Mouse (Mus musculus) spleen, adult 2 months (tissue): ENCODE results near the gene Gpc6.

Experiments used
- CTCF ChIP-seq: fragments of 200-500 bp; IDR thresholded peaks from 2 replicates; pipeline ENCODE4 v1.5.1; 2011; ENCODE audit warnings: mild to moderate bottlenecking, inconsistent platforms; ENCODE audit not compliant: insufficient read depth, insufficient read length, insufficient replicate concordance; ENCODE audit errors: extremely low read depth
- POLR2A ChIP-seq: fragments of 200-500 bp; IDR thresholded peaks from 2 replicates; pipeline ENCODE4 v1.6.1; 2011; ENCODE audit warnings: low read depth, low read length, inconsistent platforms

DNA sequence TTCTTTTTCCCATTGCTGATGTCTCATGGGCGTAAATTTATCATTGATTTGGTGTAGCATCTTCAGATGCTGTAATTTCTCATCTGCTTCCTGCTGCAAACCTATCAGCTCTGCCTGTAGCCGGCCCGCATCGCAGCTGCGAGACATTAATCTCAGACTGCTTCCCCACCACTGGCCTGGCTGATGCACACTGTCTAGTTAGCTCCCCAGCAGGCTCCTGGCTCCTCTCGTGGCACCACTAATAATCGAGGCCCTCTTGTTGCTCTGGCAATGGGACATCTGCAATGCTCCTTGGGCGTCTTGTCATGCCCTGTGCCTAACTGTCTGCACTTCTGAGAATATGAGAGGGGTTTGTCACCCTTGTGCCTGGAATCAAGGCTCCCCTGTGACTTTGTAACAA, 906.2 kb downstream of the Gpc6 start:
- TF ChIP-seq CTCF: no peak
- no peak for TF ChIP-seq POLR2A
